Mouse (Mus musculus): Measurements from ENCODE around the gene Prrx2. TPM values are rescaled to one million over a fixed set of nuclear protein-coding genes. Genes with fewer than 3 reads are reported as not detected.

Prrx2 gene
- polyA plus RNA-seq, 1 experiment from 2014 or later = 10.8 TPM

DNA sequence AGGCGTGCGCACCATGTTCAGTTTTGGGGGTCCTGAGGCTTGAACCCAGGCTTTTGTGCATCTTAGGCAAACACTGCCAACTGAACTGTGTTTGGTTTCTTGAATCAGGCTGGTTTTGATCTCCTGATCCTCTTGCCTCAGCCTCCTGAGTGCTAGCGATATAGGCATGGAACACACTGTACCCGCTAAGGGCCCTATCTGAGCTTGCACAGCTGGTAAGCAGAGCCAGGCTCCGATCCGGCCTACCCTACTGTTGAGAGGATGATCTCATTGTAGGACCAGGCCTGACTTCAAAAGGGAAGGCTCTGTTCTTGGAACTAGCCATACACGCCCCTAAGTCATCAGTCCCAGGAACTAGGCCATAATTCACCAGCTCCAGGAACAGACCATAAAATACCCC, 24.2 kb upstream of the Prrx2 start:
- Histone ChIP-seq H3K27ac (ENCODE audit: low read length) (no peak overlapping the region), H3K4me3 (ENCODE audit: low read length) (no peak overlapping the region), H3K4me2 (ENCODE audit: low read depth, low read length) (no peak overlapping the region), H3K9ac (ENCODE audit: low read length) (no peak overlapping the region), H3K27me3 (ENCODE audit: control insufficient read depth, insufficient read depth, low read length) (no peaks in the 10 kb centered on the region), H3K36me3 (ENCODE audit: control insufficient read depth, insufficient read depth) (peaks cover 10% of the 10 kb centered on the region), H3K4me1 (ENCODE audit: control insufficient read depth, insufficient read depth, low read length) (peaks cover 17% of the 10 kb centered on the region), H3K9me3 (replicated peaks; ENCODE audit: control insufficient read depth, low read length) (no peaks in the 10 kb centered on the region)
- no peak for ATAC-seq (replicated peaks; ENCODE audit: extremely low read depth, insufficient read depth, low FRiP score)
- 78% methylated on average over 7 of the region's 7 CpGs for WGBS

DNA sequence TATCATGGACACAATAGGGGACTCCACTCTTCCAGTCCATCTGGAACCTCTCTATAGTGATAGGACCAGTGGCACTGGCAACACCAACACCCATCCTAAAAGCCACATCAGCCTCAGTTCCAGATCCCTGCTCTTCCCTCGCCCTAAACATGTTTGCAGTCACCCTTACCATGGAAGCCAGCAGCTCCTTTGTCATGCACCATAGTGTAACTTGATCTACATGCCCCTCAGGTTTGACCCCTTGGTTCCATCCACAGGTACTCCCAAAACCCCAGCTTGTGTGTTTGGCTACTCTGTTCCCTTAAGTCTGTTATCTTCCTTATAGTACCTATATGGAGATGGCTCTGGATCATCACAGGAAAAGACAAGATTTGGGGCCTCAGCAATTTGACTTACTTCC, 18.4 kb upstream of the Prrx2 start:
- no peak overlapping the region for H3K4me2 ChIP-seq (ENCODE audit: low read depth, low read length)

DNA sequence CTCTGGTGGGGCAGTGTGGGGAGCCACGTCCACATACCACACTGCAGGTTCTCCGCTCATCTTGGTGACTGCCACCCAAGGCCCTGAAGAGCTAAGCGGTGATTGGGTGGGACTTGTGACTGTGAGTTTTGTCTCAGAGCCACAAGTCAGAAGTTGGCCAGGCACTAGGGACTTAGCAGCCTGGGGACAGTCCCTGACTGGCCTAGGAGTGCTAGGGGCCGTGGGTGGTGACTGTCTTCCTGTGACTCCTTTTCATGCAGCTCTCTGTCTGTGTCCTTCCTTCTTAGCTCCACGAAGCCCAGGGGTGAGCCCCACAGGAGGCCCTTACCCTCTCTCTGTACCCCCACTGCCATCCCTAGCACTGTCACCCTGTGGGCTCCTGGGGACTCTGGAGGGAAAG, 14.9 kb upstream of the Prrx2 start:
- WGBS = 85% methylated on average over 5 of the region's 5 CpGs
- H3K4me3 ChIP-seq (ENCODE audit: low read length) = no peak overlapping the region
- 0 out of 2 replicates have a peak overlapping the region, but pooled peaks have one; percentile 9 for H3K9ac ChIP-seq (ENCODE audit: low read length)
- H3K27ac ChIP-seq (ENCODE audit: low read length) = 0 out of 2 replicates have a peak overlapping the region, but pooled peaks have one; percentile 12
- H3K36me3 ChIP-seq (ENCODE audit: control insufficient read depth, insufficient read depth) = peaks cover 51% of the 10 kb centered on the region
- peaks cover 8% of the 10 kb centered on the region; the same call in 1 of the 2 replicates for H3K4me1 ChIP-seq (ENCODE audit: control insufficient read depth, insufficient read depth, low read length)
- no peak for ATAC-seq (replicated peaks; ENCODE audit: extremely low read depth, insufficient read depth, low FRiP score)
- H3K4me2 ChIP-seq (ENCODE audit: low read depth, low read length) = no peak overlapping the region
- H3K9me3 ChIP-seq (replicated peaks; ENCODE audit: control insufficient read depth, low read length) = peaks cover 6% of the 10 kb centered on the region
- no peaks in the 10 kb centered on the region for H3K27me3 ChIP-seq (ENCODE audit: control insufficient read depth, insufficient read depth, low read length)

More for the DNA sequence above, 18.4 kb upstream of the Prrx2 start:
- Histone ChIP-seq H3K36me3 (ENCODE audit: control insufficient read depth, insufficient read depth) (peaks cover 32% of the 10 kb centered on the region), H3K27me3 (ENCODE audit: control insufficient read depth, insufficient read depth, low read length) (no peaks in the 10 kb centered on the region), H3K9ac (ENCODE audit: low read length) (no peak overlapping the region), H3K4me1 (ENCODE audit: control insufficient read depth, insufficient read depth, low read length) (no peaks in the 10 kb centered on the region; the same call in 1 of the 2 replicates), H3K9me3 (replicated peaks; ENCODE audit: control insufficient read depth, low read length) (peaks cover 6% of the 10 kb centered on the region), H3K4me3 (ENCODE audit: low read length) (no peak overlapping the region), H3K27ac (ENCODE audit: low read length) (no peak overlapping the region)
- ATAC-seq (replicated peaks; ENCODE audit: extremely low read depth, insufficient read depth, low FRiP score) = no peak
- 91% methylated on average over 1 of the region's 1 CpGs for WGBS

DNA sequence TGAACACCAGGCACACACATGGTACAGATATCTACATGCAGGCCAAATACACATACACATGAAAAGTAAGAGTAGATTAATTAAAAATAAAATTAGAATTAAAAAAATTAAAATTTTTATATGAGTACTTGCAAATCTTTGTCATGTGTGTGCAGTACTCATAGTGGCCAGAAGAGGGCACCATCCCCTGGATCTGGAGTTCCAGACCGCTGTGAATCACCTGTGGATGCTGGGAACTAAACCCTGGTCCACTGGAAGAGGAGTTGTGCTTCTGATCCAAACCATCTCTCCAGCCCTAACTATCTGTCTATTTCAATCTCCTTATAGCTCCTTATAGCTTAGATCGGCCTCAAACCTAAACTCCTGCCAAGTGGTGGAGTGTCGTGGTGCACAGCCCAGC, 13.7 kb upstream of the Prrx2 start:
- H3K27me3 ChIP-seq (ENCODE audit: control insufficient read depth, insufficient read depth, low read length) = no peaks in the 10 kb centered on the region

DNA sequence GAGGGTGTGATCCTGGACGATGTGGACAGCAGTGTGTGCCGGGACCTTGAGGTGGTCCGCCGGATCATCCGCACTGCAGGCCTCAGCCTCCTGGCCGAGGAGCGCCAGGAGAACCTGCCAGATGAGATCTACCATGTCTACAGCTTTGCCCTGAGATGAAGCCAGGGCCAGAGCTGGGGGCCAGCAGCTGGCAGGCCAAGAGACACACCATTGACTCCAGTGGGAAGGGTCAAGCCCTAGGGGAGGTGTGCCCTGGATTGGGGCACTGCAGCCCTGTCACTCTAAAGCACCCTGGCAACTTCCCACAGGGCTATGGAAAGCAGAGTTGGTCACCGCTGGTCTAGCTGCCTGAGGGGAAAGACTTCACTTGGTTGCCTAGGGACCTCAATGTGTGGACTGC, 12.3 kb upstream of the Prrx2 start:
- 88% methylated on average over 8 of the region's 8 CpGs for whole genome bisulfite sequencing
- Histone ChIP-seq H3K27me3 (ENCODE audit: control insufficient read depth, insufficient read depth, low read length) (no peaks in the 10 kb centered on the region), H3K9me3 (replicated peaks; ENCODE audit: control insufficient read depth, low read length) (peaks cover 6% of the 10 kb centered on the region), H3K4me2 (ENCODE audit: low read depth, low read length) (no peak overlapping the region), H3K4me3 (ENCODE audit: low read length) (no peak overlapping the region), H3K9ac (ENCODE audit: low read length) (no peak overlapping the region), H3K36me3 (ENCODE audit: control insufficient read depth, insufficient read depth) (peaks cover 47% of the 10 kb centered on the region), H3K27ac (ENCODE audit: low read length) (no peak overlapping the region), H3K4me1 (ENCODE audit: control insufficient read depth, insufficient read depth, low read length) (peaks cover 17% of the 10 kb centered on the region)
- ATAC-seq (replicated peaks; ENCODE audit: extremely low read depth, insufficient read depth, low FRiP score) = no peak

More for the DNA sequence above, 13.7 kb upstream of the Prrx2 start:
- peaks cover 8% of the 10 kb centered on the region; the same call in 1 of the 2 replicates for H3K4me1 ChIP-seq (ENCODE audit: control insufficient read depth, insufficient read depth, low read length)
- 92% methylated on average over 3 of the region's 3 CpGs for WGBS
- H3K4me3 ChIP-seq (ENCODE audit: low read length) = no peak overlapping the region
- ATAC-seq (replicated peaks; ENCODE audit: extremely low read depth, insufficient read depth, low FRiP score) = no peak
- no peak overlapping the region for H3K27ac ChIP-seq (ENCODE audit: low read length)
- peaks cover 6% of the 10 kb centered on the region for H3K9me3 ChIP-seq (replicated peaks; ENCODE audit: control insufficient read depth, low read length)
- peaks cover 54% of the 10 kb centered on the region for H3K36me3 ChIP-seq (ENCODE audit: control insufficient read depth, insufficient read depth)
- no peak overlapping the region for H3K9ac ChIP-seq (ENCODE audit: low read length)
- H3K4me2 ChIP-seq (ENCODE audit: low read depth, low read length) = no peak overlapping the region

DNA sequence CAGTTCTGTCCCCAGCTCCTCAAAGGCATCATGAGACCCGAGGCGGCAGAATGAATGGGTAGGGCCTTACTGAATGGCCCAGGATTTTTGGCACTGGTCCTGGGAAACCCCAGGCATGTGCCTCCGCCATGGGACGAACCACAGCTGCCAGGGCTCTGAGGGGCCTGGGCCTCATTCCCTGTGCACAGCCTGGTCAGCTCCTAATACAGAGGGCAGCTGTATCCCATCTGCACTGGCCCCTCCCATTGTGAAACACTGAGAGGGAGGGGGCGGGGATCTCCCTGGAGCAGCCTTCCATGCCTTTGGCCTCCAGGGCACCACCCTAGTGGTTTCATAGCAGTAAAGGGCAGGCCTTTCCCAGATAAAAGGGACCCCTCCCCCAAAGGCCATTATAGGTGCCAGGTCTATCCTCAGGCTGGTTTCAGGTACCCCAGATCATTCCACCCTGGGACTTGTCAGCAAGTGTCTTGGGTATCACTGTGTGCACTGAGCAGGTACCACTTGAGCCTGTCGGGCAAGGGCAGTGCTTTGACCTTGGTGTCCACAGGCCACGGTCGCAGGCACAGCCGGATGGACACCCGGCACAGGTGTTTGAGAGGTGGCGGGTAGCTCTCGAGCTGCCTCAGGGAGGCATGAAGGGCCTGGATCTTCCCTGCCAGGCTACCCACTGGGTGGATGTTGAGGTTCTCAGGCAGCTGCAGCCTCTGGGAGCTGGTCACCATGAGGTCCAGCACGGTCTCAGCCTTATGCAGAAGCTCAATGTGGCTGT, 11.2 kb upstream of the Prrx2 start:
- peak overlapping the region; percentile 10; the same call in 1 of the 2 replicates for H3K27ac ChIP-seq (ENCODE audit: low read length)
- peaks cover 17% of the 10 kb centered on the region for H3K4me1 ChIP-seq (ENCODE audit: control insufficient read depth, insufficient read depth, low read length)
- 0 out of 2 replicates have a peak overlapping the region, but pooled peaks have one; percentile 20 for H3K9ac ChIP-seq (ENCODE audit: low read length)

DNA sequence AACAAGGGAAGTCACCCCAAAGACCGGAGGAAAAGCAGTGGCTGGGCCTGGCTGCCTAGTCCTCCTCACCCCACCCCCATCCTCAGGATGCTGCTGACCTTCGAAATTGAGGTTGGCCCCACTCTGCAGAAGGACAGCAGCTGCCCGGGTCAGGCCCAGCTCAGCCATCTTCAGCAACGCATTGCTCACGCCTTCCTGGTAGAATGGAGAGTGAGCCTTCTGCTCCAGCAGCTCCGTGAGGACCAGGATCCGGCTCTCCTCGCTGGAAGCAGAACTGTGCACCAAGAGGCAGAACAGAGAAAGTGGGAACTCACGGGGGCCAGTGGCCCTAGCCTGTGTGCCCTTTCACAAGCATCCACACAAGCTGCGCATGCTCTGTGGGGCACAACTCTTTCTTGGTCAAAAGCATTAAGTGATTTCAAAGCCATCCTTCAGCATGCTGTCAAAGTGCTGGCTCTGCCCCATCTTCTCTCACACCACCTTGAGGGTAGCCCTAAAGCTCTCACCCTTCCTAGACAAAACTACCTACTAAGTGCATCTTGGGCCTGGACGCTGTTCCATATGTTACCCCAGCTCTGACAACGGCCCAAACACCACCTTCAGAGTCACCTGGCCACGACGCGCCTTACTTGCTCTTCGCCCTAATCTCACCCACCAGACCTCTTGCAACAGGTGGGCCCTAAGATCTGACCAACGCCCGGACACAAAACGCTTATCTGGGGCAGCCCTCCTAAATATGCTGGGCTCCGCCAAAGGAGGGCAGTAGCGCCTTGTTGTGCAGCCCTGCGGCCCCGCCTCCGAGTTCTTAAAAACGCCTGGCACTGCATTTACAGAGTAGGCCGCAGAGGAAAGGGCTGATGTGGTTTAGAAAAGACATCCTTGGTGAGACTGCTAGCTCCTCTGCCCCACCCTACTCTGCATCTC, 7.7 kb upstream of the Prrx2 start:
- Histone ChIP-seq H3K36me3 (ENCODE audit: control insufficient read depth, insufficient read depth) (peaks cover 36% of the 10 kb centered on the region), H3K4me1 (ENCODE audit: control insufficient read depth, insufficient read depth, low read length) (peaks cover 17% of the 10 kb centered on the region), H3K9ac (ENCODE audit: low read length) (peak overlapping the region; percentile 88), H3K27me3 (ENCODE audit: control insufficient read depth, insufficient read depth, low read length) (no peaks in the 10 kb centered on the region), H3K27ac (ENCODE audit: low read length) (peak overlapping the region; percentile 48), H3K4me2 (ENCODE audit: low read depth, low read length) (peak overlapping the region; percentile 86), H3K4me3 (ENCODE audit: low read length) (peak overlapping the region; percentile 88), H3K9me3 (replicated peaks; ENCODE audit: control insufficient read depth, low read length) (no peaks in the 10 kb centered on the region)
- ATAC-seq (replicated peaks; ENCODE audit: extremely low read depth, insufficient read depth, low FRiP score) = no peak
- 30% methylated on average over 26 of the region's 26 CpGs for WGBS

More for the DNA sequence above, 11.2 kb upstream of the Prrx2 start:
- H3K27me3 ChIP-seq (ENCODE audit: control insufficient read depth, insufficient read depth, low read length) = no peaks in the 10 kb centered on the region
- WGBS = 52% methylated on average over 13 of the region's 13 CpGs
- H3K9me3 ChIP-seq (replicated peaks; ENCODE audit: control insufficient read depth, low read length) = peaks cover 6% of the 10 kb centered on the region
- 0 out of 2 replicates have a peak, but pooled peaks have one; percentile 26 for ATAC-seq (replicated peaks; ENCODE audit: extremely low read depth, insufficient read depth, low FRiP score)
- H3K4me3 ChIP-seq (ENCODE audit: low read length) = no peak overlapping the region
- peaks cover 47% of the 10 kb centered on the region for H3K36me3 ChIP-seq (ENCODE audit: control insufficient read depth, insufficient read depth)
- H3K4me2 ChIP-seq (ENCODE audit: low read depth, low read length) = no peak overlapping the region

DNA sequence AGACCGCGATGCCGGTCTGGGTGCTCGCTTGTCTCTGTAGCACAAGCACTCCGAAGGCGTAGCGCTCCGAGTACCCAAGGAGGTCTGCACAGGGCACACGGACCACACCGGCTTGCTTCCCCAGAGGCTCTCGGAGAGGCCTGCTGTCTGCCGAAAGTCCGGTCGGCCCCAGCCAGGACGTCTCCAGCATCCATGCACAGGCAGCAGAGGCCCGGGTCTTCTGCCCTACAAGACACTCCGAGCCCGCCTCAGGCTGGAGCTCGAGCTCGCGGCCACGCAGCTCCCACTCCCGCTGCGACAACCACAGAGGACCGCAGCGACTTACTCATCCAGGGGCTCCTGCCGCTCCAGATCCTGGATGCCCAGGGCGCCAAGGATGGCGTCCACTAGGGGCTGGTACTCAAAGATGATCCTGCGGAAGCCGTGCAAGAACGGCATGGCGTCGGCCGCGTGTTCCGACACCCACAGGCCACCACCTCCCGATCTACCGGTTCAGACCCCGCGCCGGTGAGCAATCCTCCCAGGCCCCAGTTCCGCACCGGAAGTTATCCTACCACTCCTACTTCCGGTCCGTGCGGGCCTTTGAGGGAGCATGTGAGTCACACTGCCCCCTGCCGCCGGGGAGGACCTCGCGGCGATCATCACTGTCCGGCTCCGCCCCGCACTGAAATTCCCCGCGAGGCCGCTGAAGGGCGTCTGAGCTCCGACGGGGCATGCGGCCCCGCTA, 6.9 kb upstream of the Prrx2 start:
- WGBS = under 1% methylated on average over 63 of the region's 63 CpGs
- peak; percentile 88 for ATAC-seq (replicated peaks; ENCODE audit: extremely low read depth, insufficient read depth, low FRiP score)
- H3K27me3 ChIP-seq (ENCODE audit: control insufficient read depth, insufficient read depth, low read length) = no peaks in the 10 kb centered on the region
- H3K9me3 ChIP-seq (replicated peaks; ENCODE audit: control insufficient read depth, low read length) = no peaks in the 10 kb centered on the region
- peak overlapping the region; percentile 86 for H3K4me2 ChIP-seq (ENCODE audit: low read depth, low read length)
- peaks cover 17% of the 10 kb centered on the region for H3K4me1 ChIP-seq (ENCODE audit: control insufficient read depth, insufficient read depth, low read length)
- H3K9ac ChIP-seq (ENCODE audit: low read length) = peak overlapping the region; percentile 88
- peak overlapping the region; percentile 48 for H3K27ac ChIP-seq (ENCODE audit: low read length)
- H3K36me3 ChIP-seq (ENCODE audit: control insufficient read depth, insufficient read depth) = peaks cover 28% of the 10 kb centered on the region
- H3K4me3 ChIP-seq (ENCODE audit: low read length) = peak overlapping the region; percentile 88
